In the genomic region with DNA sequence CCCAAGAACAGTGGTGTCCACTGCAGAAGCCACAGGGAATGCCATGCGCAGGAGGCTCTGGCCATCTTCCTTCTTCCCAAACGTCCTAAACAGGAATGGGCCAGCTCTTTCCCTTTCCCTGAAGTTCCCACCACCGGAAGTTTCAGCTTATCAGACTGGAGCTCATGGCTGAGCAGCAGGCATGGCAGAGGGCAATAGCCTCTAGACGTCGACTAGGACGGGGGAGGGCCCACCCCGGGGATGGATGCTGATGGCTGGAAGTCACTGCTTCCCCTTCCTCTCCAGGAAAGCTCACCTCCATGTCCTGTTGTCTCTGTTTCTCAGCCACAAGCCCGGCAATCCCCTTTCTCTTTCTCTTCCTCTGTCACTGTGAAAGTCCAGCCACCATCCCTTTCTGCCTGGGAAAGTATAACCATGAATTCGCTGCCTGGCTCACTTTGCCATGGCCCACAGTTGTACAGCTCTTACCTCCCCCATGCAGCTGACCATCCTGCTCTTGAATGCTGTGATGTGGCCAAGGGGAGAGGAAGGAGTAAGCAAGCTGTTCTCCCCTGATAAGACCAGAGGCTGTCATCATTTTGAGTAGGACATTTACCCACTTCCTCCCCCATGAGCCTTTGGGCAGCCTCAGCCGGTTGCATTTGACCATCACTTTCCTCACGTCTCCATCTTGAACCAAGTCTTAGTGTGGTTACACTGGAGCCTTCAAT, we compare ENCODE assay signal across 13 mouse cellular contexts. TPM values are rescaled to one million over a fixed set of nuclear protein-coding genes. Genes with fewer than 3 reads are reported as not detected.
DNase-seq lines count a peak whose midpoint lies in the region; ATAC-seq and TF ChIP-seq lines count a peak whose summit lies in the region.
"Had no signal": no experiment of that assay in that cellular context is flagged by ENCODE, and none has a peak within 500 bp of the region (broad histone marks: within the 10 kb centered on the region; RNA-seq: fewer than 3 reads in every experiment).

A gene (minus strand): TSS at position 475 of the 710 bp plus-strand sequence.

- H3K4me2 ChIP-seq in lung, postnatal 0 days (replicated peaks; ENCODE audit: low read depth, low read length) = no peak within 1 kb of the TSS
- H3K4me2 ChIP-seq in midbrain, embryonic 13.5 days (replicated peaks) = no peak within 1 kb of the TSS

- H3K4me3 ChIP-seq in heart, embryonic 10.5 days = peak within 1 kb of the TSS; percentile 25; the same call in 1 of the 2 replicates
- H3K4me3 ChIP-seq in lung, postnatal 0 days (ENCODE audit: low read depth, low read length) = no peak within 1 kb of the TSS
- no peak within 1 kb of the TSS for H3K4me3 ChIP-seq in midbrain, embryonic 13.5 days (replicated peaks)

- TF ChIP-seq CTCF in lung, postnatal 0 days (IDR thresholded peaks at IDR 0.05) = no peak

- H3K36me3 ChIP-seq in heart, embryonic 10.5 days = peaks cover 9% of the 10 kb centered on the region
- no peaks in the 10 kb centered on the region for H3K36me3 ChIP-seq in lung, postnatal 0 days (ENCODE audit: insufficient read depth, low read length)
- H3K36me3 ChIP-seq in midbrain, embryonic 13.5 days = peaks cover 8% of the 10 kb centered on the region

- TF ChIP-seq EP300 in lung, postnatal 0 days (IDR thresholded peaks at IDR 0.05) = no peak

- intact Hi-C loops in heart, postnatal 14 days (cut with DNase I) = no loop called here

- peaks cover 40% of the 10 kb centered on the region for H3K4me1 ChIP-seq in heart, embryonic 10.5 days
- peaks cover 8% of the 10 kb centered on the region; the same call in 1 of the 2 replicates for H3K4me1 ChIP-seq in lung, postnatal 0 days (ENCODE audit: insufficient read depth, low read depth, low read length)
- peaks cover 23% of the 10 kb centered on the region for H3K4me1 ChIP-seq in midbrain, embryonic 13.5 days (replicated peaks)

- no peaks in the 10 kb centered on the region for H3K9me3 ChIP-seq in heart, embryonic 10.5 days
- no peaks in the 10 kb centered on the region for H3K9me3 ChIP-seq in lung, postnatal 0 days (ENCODE audit: low read length)
- no peaks in the 10 kb centered on the region for H3K9me3 ChIP-seq in midbrain, embryonic 13.5 days

- WGBS in heart, embryonic 10.5 days = 43% methylated on average over 11 of the region's 11 CpGs
- WGBS in lung, postnatal 0 days = 51% methylated on average over 11 of the region's 11 CpGs
- 77% methylated on average over 11 of the region's 11 CpGs for WGBS in midbrain, embryonic 13.5 days

- H3K27me3 ChIP-seq in heart, embryonic 10.5 days (ENCODE audit: insufficient read depth, poor library complexity, severe bottlenecking) = peaks cover 18% of the 10 kb centered on the region
- no peaks in the 10 kb centered on the region for H3K27me3 ChIP-seq in lung, postnatal 0 days (replicated peaks; ENCODE audit: insufficient read depth, low read length)
- H3K27me3 ChIP-seq in midbrain, embryonic 13.5 days = peaks cover 14% of the 10 kb centered on the region
- H3K27me3 ChIP-seq: Patski had no signal

- peak; percentile 90 for DNase-seq in heart, embryonic 10.5 days (ENCODE audit: low spot score)
- no peak for DNase-seq in heart, postnatal 14 days
- DNase-seq in lung, postnatal 0 days (ENCODE audit: low spot score) = no peak
- no peak for DNase-seq in lung, postnatal 36 days
- DNase-seq in right cerebral cortex, postnatal 14 days = no peak
- DNase-seq: adrenal gland, postnatal 25 days; cerebellum, adult 9-11 months; kidney, adult 11 months; layer of hippocampus, postnatal 36 days had no signal

- no peak within 1 kb of the TSS for H3K9ac ChIP-seq in lung, postnatal 0 days (replicated peaks; ENCODE audit: low read depth)
- no peak within 1 kb of the TSS for H3K9ac ChIP-seq in midbrain, embryonic 13.5 days (replicated peaks)

- ATAC-seq in lung, postnatal 0 days = no peak
- peak; percentile 43 for ATAC-seq in granulocyte monocyte progenitor cell, adult 5-6 weeks (replicated peaks; ENCODE audit: poor library complexity, severe bottlenecking)
- peak; percentile 30 for ATAC-seq in monocyte, adult 5-6 weeks (replicated peaks; ENCODE audit: insufficient number of reproducible peaks, low FRiP score, low TSS enrichment, poor library complexity, severe bottlenecking)
- ATAC-seq in midbrain, embryonic 13.5 days = no peak
- ATAC-seq: Patski had no signal

- H3K27ac ChIP-seq in heart, embryonic 10.5 days = peak within 1 kb of the TSS; percentile 65
- H3K27ac ChIP-seq in lung, postnatal 0 days (ENCODE audit: low read length) = no peak within 1 kb of the TSS
- H3K27ac ChIP-seq in midbrain, embryonic 13.5 days = no peak within 1 kb of the TSS

RNA-seq across cellular contexts. Expression of the gene that starts here (rescaled TPM):
- polyA plus RNA-seq in heart, embryonic 10.5 days (2016; fragmentation: Nextera tagmentation; extraction: Ambion mirVana) = 13.2 and 19.5 TPM in 2 replicates
- total RNA-seq in heart, postnatal 14 days (2021) = 1 to 10 TPM; 3.1 to 3.3 TPM
- 13.0 and 14.9 TPM in 2 replicates for polyA plus RNA-seq in lung, postnatal 0 days (2015; fragmentation: Nextera tagmentation; extraction: Ambion mirVana)
- total RNA-seq in granulocyte monocyte progenitor cell, adult 5-6 weeks (2014; fragmentation: Nextera tagmentation) = 12.4 and 17.1 TPM in 2 replicates
- 14.4 and 14.7 TPM in 2 replicates for total RNA-seq in granulocyte monocyte progenitor cell, adult 5-6 weeks (2017)
- total RNA-seq in monocyte, adult 5-6 weeks (2017) = 50.3 to 142 TPM (median 82.3 TPM) in 3 replicates
- polyA plus RNA-seq in midbrain, embryonic 13.5 days (2015; fragmentation: Nextera tagmentation; extraction: Ambion mirVana) = 4.9 and 6.0 TPM in 2 replicates

Comparison
In these comparisons a context has a peak if more than half of its experiments do, and no peak if none do; other contexts are left out.
1. ATAC-seq: peak in granulocyte monocyte progenitor cell, adult 5-6 weeks (single experiment) and monocyte, adult 5-6 weeks (single experiment); none in lung, postnatal 0 days (single experiment) and midbrain, embryonic 13.5 days (single experiment).